Mouse (Mus musculus): ENCODE results near the gene Katnal1. TPM values are rescaled to one million over a fixed set of nuclear protein-coding genes. Genes with fewer than 3 reads are reported as not detected.

The Katnal1 gene
- total and polyA plus RNA-seq, 3 experiments, result 12.8 to 14.8 TPM; not detected in 1

DNA sequence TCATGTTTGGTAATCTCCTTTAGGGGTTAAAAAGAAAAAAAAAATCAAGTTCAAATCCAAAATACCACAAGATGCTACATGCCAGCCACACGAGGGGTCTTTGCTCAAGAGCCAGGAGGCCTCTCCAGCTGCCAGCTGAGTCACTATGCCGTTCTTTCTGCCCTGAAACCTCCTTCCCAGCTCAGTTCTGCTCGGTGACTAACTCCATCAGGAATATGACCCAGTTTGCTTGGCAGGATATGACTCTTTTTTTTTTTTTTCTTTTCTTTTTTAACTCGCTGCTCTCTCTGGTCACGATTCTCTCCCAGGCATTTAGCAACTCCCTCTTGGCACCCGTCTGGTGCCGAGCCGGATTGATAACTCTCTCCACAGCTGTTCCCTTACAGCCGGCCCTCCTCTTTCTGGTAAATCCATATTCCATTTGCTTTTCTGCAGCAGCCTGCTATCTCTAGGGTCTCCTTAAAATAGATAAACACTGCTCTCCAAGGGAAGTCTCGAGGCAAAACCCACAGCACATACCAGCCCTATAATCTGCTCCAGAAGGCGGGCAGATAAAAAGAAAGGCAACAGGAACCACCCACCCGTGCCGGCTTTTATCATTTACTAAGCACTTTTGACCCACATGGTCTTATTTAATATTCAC lies 36.7 kb upstream of the Katnal1 start:
- Histone ChIP-seq H3K4me3 (ENCODE audit: control insufficient read depth in 1 of 2, insufficient read depth in 1 of 2, low read depth in 2 of 2, low read length in 2 of 2) (peak overlapping the region; percentile 38 to 43), H3K9ac (ENCODE audit: control insufficient read depth, low read depth, low read length, poor library complexity, severe bottlenecking) (peak overlapping the region; percentile 50), H3K4me1 (ENCODE audit: control insufficient read depth in 1 of 2, insufficient read depth in 2 of 2, low read length in 2 of 2) (peaks cover 15 to 32% of the 10 kb centered on the region in 2 experiments)

DNA sequence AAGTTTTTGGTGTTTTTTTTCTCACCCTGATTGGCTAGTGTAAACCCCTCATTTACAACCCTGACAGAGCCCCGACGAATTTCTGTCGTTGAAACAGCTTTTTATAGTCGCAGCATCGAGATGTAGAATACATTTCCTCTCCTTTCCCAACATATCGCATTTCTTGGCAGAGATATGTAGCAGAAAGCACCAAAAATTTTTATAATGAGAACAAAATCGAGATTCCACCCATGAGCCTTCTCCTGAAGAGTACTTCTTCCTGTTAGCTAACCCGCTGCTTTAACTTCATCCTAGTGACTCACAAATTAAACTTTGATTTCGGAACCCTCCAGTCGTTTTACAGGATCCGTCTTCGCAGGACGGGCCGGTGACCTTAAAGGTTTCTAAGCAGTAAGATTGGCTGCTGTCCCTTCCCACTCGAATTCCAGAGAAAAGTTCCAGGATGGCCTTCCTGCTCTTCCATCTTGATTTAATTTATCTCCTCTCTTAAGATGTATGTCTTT lies 36.0 kb upstream of the Katnal1 start:
- Histone ChIP-seq H3K36me3 (ENCODE audit: control insufficient read depth in 1 of 2, insufficient read depth in 2 of 2, low read length in 2 of 2) (peaks cover 0 to 26% of the 10 kb centered on the region in 2 experiments; a peak in 2 of 4 replicates), H3K27ac (ENCODE audit: control insufficient read depth, low read depth, low read length) (peak overlapping the region; percentile 77), H3K9me3 (replicated peaks; ENCODE audit: insufficient read depth, low read length) (no peaks in the 10 kb centered on the region), H3K27me3 (ENCODE audit: control insufficient read depth in 1 of 2, insufficient read depth in 2 of 2, low read length in 2 of 2) (no peaks in the 10 kb centered on the region), H3K9ac (ENCODE audit: control insufficient read depth, low read depth, low read length, poor library complexity, severe bottlenecking) (peak overlapping the region; percentile 50; the same call in 1 of the 2 replicates), H3K4me3 (ENCODE audit: control insufficient read depth in 1 of 2, insufficient read depth in 1 of 2, low read depth in 2 of 2, low read length in 2 of 2) (0 out of 4 replicates have a peak overlapping the region, but pooled peaks of 1 of the 2 experiments have one; percentile 43), H3K79me2 (ENCODE audit: control insufficient read depth, insufficient read depth, low read length, poor library complexity) (no peaks in the 10 kb centered on the region), H3K4me1 (ENCODE audit: control insufficient read depth in 1 of 2, insufficient read depth in 2 of 2, low read length in 2 of 2) (peaks cover 15 to 32% of the 10 kb centered on the region in 2 experiments)
- TF ChIP-seq ZKSCAN1 (IDR thresholded peaks at IDR 0.05; ENCODE audit: low read depth, low read length), result no peak
- TF ChIP-seq ZMIZ1 (IDR thresholded peaks at IDR 0.05; ENCODE audit: low read depth, low read length), result no peak
- DNase-seq (ENCODE audit: low read depth, low spot score), result no peak

More for the DNA sequence above, 36.7 kb upstream of the Katnal1 start:
- TF ChIP-seq ELF1 (IDR thresholded peaks at IDR 0.05; ENCODE audit: low read depth, low read length) (0 out of 2 replicates have a peak, but pooled peaks have one; percentile 22), MAFK (IDR thresholded peaks at IDR 0.05; ENCODE audit: borderline replicate concordance, low read depth, low read length) (peak; percentile 56; the same call in 1 of the 2 replicates), TCF12 (IDR thresholded peaks at IDR 0.05; ENCODE audit: low read depth, low read length) (peak; percentile 94), EP300 (IDR thresholded peaks at IDR 0.05; ENCODE audit: low read depth in 1 of 2, low read length in 2 of 2) (peak; percentile 90 to 96), RCOR1 (IDR thresholded peaks at IDR 0.05; ENCODE audit: low read depth, low read length) (peak; percentile 95), SIN3A (IDR thresholded peaks at IDR 0.05; ENCODE audit: low read length) (peak; percentile 96), MAZ (IDR thresholded peaks at IDR 0.05; ENCODE audit: low read depth, low read length) (no peak), GATA1 (IDR thresholded peaks at IDR 0.05; ENCODE audit: low read depth, low read length) (peak; percentile 97), CHD2 (IDR thresholded peaks at IDR 0.05; ENCODE audit: low read length) (no peak), BHLHE40 (IDR thresholded peaks at IDR 0.05; ENCODE audit: borderline replicate concordance, low read depth, low read length) (peak; percentile 97), GABPA (IDR thresholded peaks at IDR 0.05; ENCODE audit: low read depth, low read length) (no peak), NRF1 (IDR thresholded peaks at IDR 0.05; ENCODE audit: insufficient read depth, low read depth, low read length, poor library complexity, severe bottlenecking) (no peak), ETS1 (IDR thresholded peaks at IDR 0.05; ENCODE audit: low read depth, low read length) (peak; percentile 97), MAX (IDR thresholded peaks at IDR 0.05; ENCODE audit: low read length) (no peak; the same call in 1 of the 2 replicates), KAT2A (conservative IDR thresholded peaks at IDR 0.05; ENCODE audit: low read depth, low read length) (no peak), MYC (IDR thresholded peaks at IDR 0.05; ENCODE audit: low read depth, low read length) (peak; percentile 92), CHD1 (IDR thresholded peaks at IDR 0.05; ENCODE audit: low read depth, low read length) (no peak), MYB (IDR thresholded peaks at IDR 0.05; ENCODE audit: low read depth, low read length) (peak; percentile 29; the same call in 1 of the 2 replicates), ZC3H11A (IDR thresholded peaks at IDR 0.05; ENCODE audit: low read depth, low read length) (no peak), MEF2A (IDR thresholded peaks at IDR 0.05; ENCODE audit: extremely low read depth, insufficient replicate concordance, low read depth, low read length, poor library complexity, severe bottlenecking) (peak; percentile 65; the same call in 1 of the 2 replicates), SMC3 (IDR thresholded peaks at IDR 0.05; ENCODE audit: low read depth, low read length) (no peak; the same call in 1 of the 2 replicates), MXI1 (IDR thresholded peaks at IDR 0.05; ENCODE audit: low read depth, low read length) (peak; percentile 96), TAL1 (IDR thresholded peaks at IDR 0.05; ENCODE audit: low read length) (peak; percentile 82), JUND (IDR thresholded peaks at IDR 0.05; ENCODE audit: low read depth, low read length) (no peak), ZNF384 (IDR thresholded peaks at IDR 0.05; ENCODE audit: low read depth, low read length) (peak; percentile 80), CTCF (IDR thresholded peaks at IDR 0.05 in 2 of 3, conservative IDR thresholded peaks at IDR 0.05 in 1 of 3; ENCODE audit: control insufficient read depth in 1 of 3, insufficient read depth in 1 of 3, low read depth in 2 of 3, low read length in 3 of 3, poor library complexity in 1 of 3, severe bottlenecking in 1 of 3) (no peak), ZKSCAN1 (IDR thresholded peaks at IDR 0.05; ENCODE audit: low read depth, low read length) (no peak), POLR2A (IDR thresholded peaks at IDR 0.05; ENCODE audit: control insufficient read depth in 1 of 2, insufficient read depth in 1 of 2, low read depth in 1 of 2, low read length in 2 of 2, poor library complexity in 1 of 2) (no peak), HCFC1 (IDR thresholded peaks at IDR 0.05; ENCODE audit: low read depth, low read length) (0 out of 2 replicates have a peak, but pooled peaks have one; percentile 27), TBP (IDR thresholded peaks at IDR 0.05; ENCODE audit: low read depth, low read length) (peak; percentile 56)
- H3K36me3 ChIP-seq (ENCODE audit: control insufficient read depth in 1 of 2, insufficient read depth in 2 of 2, low read length in 2 of 2), result peaks cover 0 to 26% of the 10 kb centered on the region in 2 experiments; a peak in 2 of 4 replicates
- DNase-seq (ENCODE audit: low read depth, low spot score), result peak; percentile 89
- H3K79me2 ChIP-seq (ENCODE audit: control insufficient read depth, insufficient read depth, low read length, poor library complexity), result no peaks in the 10 kb centered on the region
- H3K27me3 ChIP-seq (ENCODE audit: control insufficient read depth in 1 of 2, insufficient read depth in 2 of 2, low read length in 2 of 2), result no peaks in the 10 kb centered on the region
- H3K27ac ChIP-seq (ENCODE audit: control insufficient read depth, low read depth, low read length), result peak overlapping the region; percentile 77
- no peaks in the 10 kb centered on the region for H3K9me3 ChIP-seq (replicated peaks; ENCODE audit: insufficient read depth, low read length)
